Mouse (Mus musculus) CH12.LX (cell line): Measurements from ENCODE around the gene Slc4a2. TPM values are rescaled to one million over a fixed set of nuclear protein-coding genes. Genes with fewer than 3 reads are reported as not detected.

Source experiments
- DNase-seq: peaks from one replicate; pipeline ENCODE4 v3.0.0-alpha.2; 2013; ENCODE audit errors: extremely low read depth
- H3K27ac ChIP-seq: 2 replicates; pipeline ENCODE4 v1.5.1; 2012; ENCODE audit warnings: low read depth, mild to moderate bottlenecking, control low read depth, moderate library complexity; ENCODE audit not compliant: insufficient read depth
- H3K27me3 ChIP-seq: replicated peaks from 2 replicates; pipeline ENCODE3; 2012; ENCODE audit warnings: inconsistent platforms
- H3K36me3 ChIP-seq, 2 experiments: replicated peaks in 1 of 2; 2 replicates each; pipeline versions ENCODE3 to v1.6.1; 2012; ENCODE audit warnings: inconsistent platforms in 1 of 2, low read length in 1 of 2, mild to moderate bottlenecking in 1 of 2, mixed read lengths in 1 of 2, moderate library complexity in 1 of 2; ENCODE audit not compliant: control insufficient read depth in 1 of 2, insufficient read depth in 1 of 2
- H3K4me1 ChIP-seq, 2 experiments: 2 replicates each; pipeline ENCODE4 v1.6.1; 2012; ENCODE audit warnings: inconsistent platforms in 1 of 2, moderate library complexity in 1 of 2; ENCODE audit not compliant: insufficient read depth in 2 of 2, control insufficient read depth in 1 of 2
- H3K4me2 ChIP-seq: 2 replicates; pipeline ENCODE4 v1.6.1; 2012; ENCODE audit warnings: low read depth, mild to moderate bottlenecking, control low read depth; ENCODE audit not compliant: poor library complexity, insufficient read depth, severe bottlenecking
- H3K4me3 ChIP-seq, 3 experiments: fragments of 150-350 bp in 1 of 3; sonication (generic) in 1 of 3; replicated peaks in 1 of 3; 2 replicates each; pipeline versions ENCODE3 to v1.5.1; 2011 to 2012; ENCODE audit warnings: low read depth in 2 of 3, low read length in 2 of 3, mild to moderate bottlenecking in 2 of 3, moderate library complexity in 2 of 3, control low read depth in 1 of 3, improper control_type of control experiment in 1 of 3, inconsistent platforms in 1 of 3, mixed read lengths in 1 of 3; ENCODE audit not compliant: poor library complexity in 1 of 3
- H3K79me2 ChIP-seq: replicated peaks from 2 replicates; pipeline ENCODE4 v1.6.1; 2012; ENCODE audit warnings: mild to moderate bottlenecking, moderate library complexity; ENCODE audit not compliant: control insufficient read depth, poor library complexity, insufficient read depth, severe bottlenecking; ENCODE audit errors: extremely low read depth
- H3K9ac ChIP-seq: 2 replicates; pipeline ENCODE4 v1.6.1; 2012; ENCODE audit warnings: low read depth, mild to moderate bottlenecking, control low read depth, moderate library complexity; ENCODE audit not compliant: insufficient read depth
- H3K9me3 ChIP-seq: replicated peaks from 2 replicates; pipeline ENCODE3; 2012; ENCODE audit warnings: low read length, inconsistent platforms, mixed read lengths
- BHLHE40 ChIP-seq: IDR thresholded peaks from 2 replicates; pipeline ENCODE4 v1.6.1; 2011; ENCODE audit warnings: mild to moderate bottlenecking, low read depth, low read length, improper control_type of control experiment
- CHD1 ChIP-seq: IDR thresholded peaks from 2 replicates; pipeline ENCODE4 v1.6.1; 2012; ENCODE audit warnings: low read depth, low read length, improper control_type of control experiment, inconsistent platforms
- E2F4 ChIP-seq: IDR thresholded peaks from 2 replicates; pipeline ENCODE4 v1.6.1; 2011; ENCODE audit warnings: low read depth, low read length, improper control_type of control experiment; ENCODE audit not compliant: insufficient replicate concordance
- ELF1 ChIP-seq: IDR thresholded peaks from 2 replicates; pipeline ENCODE4 v1.6.1; 2014; ENCODE audit warnings: low read depth, mild to moderate bottlenecking, inconsistent platforms, low read length, improper control_type of control experiment
- EP300 ChIP-seq: IDR thresholded peaks from 2 replicates; pipeline ENCODE4 v1.6.1; 2011; ENCODE audit warnings: low read length, improper control_type of control experiment
- ETS1 ChIP-seq: conservative IDR thresholded peaks from 2 replicates; pipeline ENCODE4 v1.6.1; 2012; ENCODE audit warnings: low read depth, mild to moderate bottlenecking, inconsistent platforms, low read length, improper control_type of control experiment, moderate library complexity
- GABPA ChIP-seq: IDR thresholded peaks from 2 replicates; pipeline ENCODE4 v1.6.1; 2012; ENCODE audit warnings: low read depth, low read length, improper control_type of control experiment, inconsistent platforms; ENCODE audit not compliant: insufficient replicate concordance
- JUN ChIP-seq: IDR thresholded peaks from 2 replicates; pipeline ENCODE4 v1.6.1; 2011; ENCODE audit warnings: low read depth, mild to moderate bottlenecking, low read length, improper control_type of control experiment, moderate library complexity; ENCODE audit not compliant: insufficient read depth
- MAZ ChIP-seq: IDR thresholded peaks from 2 replicates; pipeline ENCODE4 v1.6.1; 2012; ENCODE audit warnings: low read depth, mild to moderate bottlenecking, inconsistent platforms, low read length, improper control_type of control experiment, moderate library complexity
- MXI1 ChIP-seq: IDR thresholded peaks from 2 replicates; pipeline ENCODE4 v1.6.1; 2011; ENCODE audit warnings: mild to moderate bottlenecking, low read depth, low read length, improper control_type of control experiment
- MYC ChIP-seq: IDR thresholded peaks from 2 replicates; pipeline ENCODE4 v1.6.1; 2011; ENCODE audit warnings: low read depth, mild to moderate bottlenecking, improper control_type of control experiment, low read length
- PAX5 ChIP-seq: IDR thresholded peaks from 2 replicates; pipeline ENCODE4 v1.6.1; 2012; ENCODE audit warnings: low read length, inconsistent platforms, mixed read lengths
- POLR2A ChIP-seq: IDR thresholded peaks from 2 replicates; pipeline ENCODE4 v1.6.1; 2011; ENCODE audit warnings: low read depth, mild to moderate bottlenecking, improper control_type of control experiment, low read length
- RCOR1 ChIP-seq: conservative IDR thresholded peaks from 2 replicates; pipeline ENCODE4 v1.6.1; 2012; ENCODE audit warnings: low read depth, mild to moderate bottlenecking, inconsistent platforms, low read length, improper control_type of control experiment
- TBP ChIP-seq: conservative IDR thresholded peaks from 2 replicates; pipeline ENCODE4 v1.6.1; 2011; ENCODE audit warnings: low read depth, low read length, improper control_type of control experiment
- USF2 ChIP-seq: conservative IDR thresholded peaks from 2 replicates; pipeline ENCODE4 v1.6.1; 2011; ENCODE audit warnings: low read depth, low read length, improper control_type of control experiment
- ZC3H11A ChIP-seq: IDR thresholded peaks from 2 replicates; pipeline ENCODE4 v1.6.1; 2012; ENCODE audit warnings: low read depth, mild to moderate bottlenecking, inconsistent platforms, low read length, improper control_type of control experiment
- ZKSCAN1 ChIP-seq: IDR thresholded peaks from 2 replicates; pipeline ENCODE4 v1.6.1; 2012; ENCODE audit warnings: low read depth, inconsistent platforms, low read length, improper control_type of control experiment, borderline replicate concordance
- ZNF384 ChIP-seq: IDR thresholded peaks from 2 replicates; pipeline ENCODE4 v1.6.1; 2012; ENCODE audit warnings: low read depth, low read length, improper control_type of control experiment, inconsistent platforms
- dilution Hi-C: fragments of 300-500 bp; cut with MboI; formaldehyde crosslinking; loops from 2 replicates; pipeline ENCODE4 v1.14.3; 2020; ENCODE audit warnings: low sequenced_read_pairs; ENCODE audit not compliant: extremely low pct_unique_long_range_greater_than_20kb, extremely low pct_ligation_motif_present
- in situ Hi-C: fragments of 300-500 bp; cut with MboI; formaldehyde crosslinking; loops from 3 replicates; pipeline ENCODE4 v1.14.3; 2019; ENCODE audit warnings: low sequenced_read_pairs, low pct_ligation_motif_present, low pct_unique_long_range_greater_than_20kb, mixed read lengths
- polyA plus RNA-seq: library from polyadenylated mRNA; unstranded; fragments of >175 nt; gene quantifications from 2 replicates; pipeline ENCODE4 v1.2.1, GENCODE M21; 2012; ENCODE audit warnings: low read depth; ENCODE audit not compliant: insufficient read length
- total RNA-seq, 2 experiments: library from RNA; depleted of rRNA; stranded (reverse); fragments of 300-350 nt in 1 of 2; fragments of >200 nt in 1 of 2; gene quantifications; 2 replicates each; pipeline ENCODE4 v1.2.3; 2012 to 2014

The Slc4a2 gene
- total and polyA plus RNA-seq, 3 experiments: 12.9 to 27.2 (median 18.6) TPM

- H3K4me3 ChIP-seq: no peak overlapping the region
- no peaks in the 10 kb centered on the region for H3K9me3 ChIP-seq
- in situ Hi-C loops (no loop called here), dilution Hi-C loops (no loop called here)
- no peaks in the 10 kb centered on the region for H3K27me3 ChIP-seq
- no peak overlapping the region for H3K4me2 ChIP-seq
- TF ChIP-seq TBP: no peak
- TF ChIP-seq PAX5: no peak
- no peak for TF ChIP-seq RCOR1
- no peak for TF ChIP-seq MYC
- TF ChIP-seq USF2: no peak
- TF ChIP-seq GABPA: no peak
- no peak for TF ChIP-seq E2F4
- no peak overlapping the region for H3K27ac ChIP-seq
- DNase-seq: no peak
- H3K9ac ChIP-seq: no peak overlapping the region
- peaks cover 49 to 93% of the 10 kb centered on the region in 2 experiments for H3K36me3 ChIP-seq
- no peaks in the 10 kb centered on the region for H3K4me1 ChIP-seq
- no peaks in the 10 kb centered on the region; the same call in none of the 2 replicates for H3K79me2 ChIP-seq
Measured at GRCm38 (mm10) chr5:24475476-24476241, 52.0 kb downstream of the Slc4a2 start.

GRCm38 (mm10) chr5:24477909-24478308, 54.3 kb downstream of the Slc4a2 start:
- in situ Hi-C loops: no loop called here
- no peak overlapping the region for H3K27ac ChIP-seq
- no peaks in the 10 kb centered on the region for H3K4me1 ChIP-seq
- no peak overlapping the region for H3K9ac ChIP-seq
- no peaks in the 10 kb centered on the region; the same call in 1 of the 2 replicates for H3K79me2 ChIP-seq
- H3K4me2 ChIP-seq: no peak overlapping the region
- no peak overlapping the region for H3K4me3 ChIP-seq
- dilution Hi-C loops: no loop called here
- DNase-seq: no peak
- TF ChIP-seq MXI1 (no peak), ZKSCAN1 (no peak), CHD1 (no peak), GABPA (no peak), BHLHE40 (no peak), ZC3H11A (no peak), JUN (no peak), POLR2A (no peak), E2F4 (no peak), MAZ (no peak), ELF1 (no peak), ETS1 (no peak), ZNF384 (no peak), EP300 (no peak), TBP (no peak)
- H3K36me3 ChIP-seq: peaks cover 62 to 97% of the 10 kb centered on the region in 2 experiments
- H3K27me3 ChIP-seq: no peaks in the 10 kb centered on the region
- no peaks in the 10 kb centered on the region for H3K9me3 ChIP-seq
